Mouse (Mus musculus) intestine, embryonic 14.5 days (tissue): Measurements from ENCODE around the gene Lrfn2. TPM values are rescaled to one million over a fixed set of nuclear protein-coding genes. Genes with fewer than 3 reads are reported as not detected.

ENCODE experiments used
- ATAC-seq: fragments of 200-750 bp; cut with Nextera tagmentation; replicated peaks from 2 replicates; pipeline ENCODE4 v1.8.0; 2017; ENCODE audit warnings: low read depth, moderate number of reproducible peaks, moderate TSS enrichment, moderate library complexity; ENCODE audit not compliant: low FRiP score, low TSS enrichment
- DNase-seq: peaks from one replicate; pipeline ENCODE4 v3.0.0-alpha.2; 2018; ENCODE audit warnings: low spot score
- H3K27ac ChIP-seq: fragments of 300-500 bp; sonication (generic); 2 replicates; pipeline ENCODE4 v1.5.1; 2014; ENCODE audit warnings: low read depth, mild to moderate bottlenecking, control low read depth
- H3K27me3 ChIP-seq: fragments of 300-500 bp; sonication (generic); replicated peaks from 2 replicates; pipeline ENCODE4 v1.6.1; 2014; ENCODE audit warnings: low read length, control low read depth; ENCODE audit not compliant: control insufficient read depth, insufficient read depth
- H3K36me3 ChIP-seq: fragments of 300-500 bp; sonication (generic); 2 replicates; pipeline ENCODE4 v1.6.1; 2014; ENCODE audit warnings: low read length, control low read depth; ENCODE audit not compliant: control insufficient read depth, insufficient read depth
- H3K4me1 ChIP-seq: fragments of 300-500 bp; sonication (generic); replicated peaks from 2 replicates; pipeline ENCODE4 v1.6.1; 2014; ENCODE audit warnings: low read length, control low read depth, mixed read lengths; ENCODE audit not compliant: control insufficient read depth, insufficient read depth
- H3K4me2 ChIP-seq: fragments of 300-500 bp; sonication (generic); 2 replicates; pipeline ENCODE4 v1.6.1; 2014; ENCODE audit warnings: low read length
- H3K4me3 ChIP-seq: fragments of 300-500 bp; sonication (generic); 2 replicates; pipeline ENCODE4 v1.5.1; 2014; ENCODE audit warnings: low read depth, low read length, control low read depth, mixed read lengths
- H3K9ac ChIP-seq: fragments of 300-500 bp; sonication (generic); 2 replicates; pipeline ENCODE4 v1.6.1; 2014; ENCODE audit warnings: mild to moderate bottlenecking, low read length
- H3K9me3 ChIP-seq: fragments of 300-500 bp; sonication (generic); 2 replicates; pipeline ENCODE4 v1.6.1; 2016; ENCODE audit warnings: low read length, control low read depth; ENCODE audit not compliant: control insufficient read depth
- WGBS: fragments of 180-500 bp; shearing (Covaris S2); extraction: QIAGEN DNeasy Blood & Tissue Kit; methylation state at CpG from one replicate; pipeline ENCODE4 v1.1.7; 2014; 5-methylcytosine and 5-hydroxymethylcytosine counted together
- polyA plus RNA-seq: library from polyadenylated mRNA; unstranded; fragments of >200 nt; fragmentation: Nextera tagmentation; extraction: Ambion mirVana; gene quantifications from 2 replicates; pipeline ENCODE4 v1.2.1, GENCODE M21; 2014

The Lrfn2 gene
- polyA plus RNA-seq, 1 experiment from 2014 or later = 0.61 TPM

DNA sequence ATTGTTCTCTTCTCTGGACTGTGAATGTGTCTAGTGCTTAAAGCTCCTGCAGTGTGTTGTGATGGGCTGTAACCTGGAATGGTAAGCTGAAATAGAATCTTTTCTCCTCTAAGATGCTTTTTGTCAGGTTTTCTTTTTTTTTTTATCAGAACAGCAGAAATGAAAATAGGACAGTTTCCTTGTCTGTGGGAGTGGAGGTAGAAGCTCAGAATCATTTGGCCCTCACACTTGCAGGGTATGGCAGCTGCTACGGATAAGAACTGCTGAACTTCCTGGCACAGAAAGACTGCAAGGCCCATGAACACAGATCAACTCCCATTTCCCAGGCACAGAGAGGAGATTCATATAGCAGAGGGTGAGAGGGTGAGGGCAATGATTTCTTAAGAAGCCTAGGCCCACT, 19.1 kb downstream of the Lrfn2 start:
- Histone ChIP-seq H3K27me3 (no peaks in the 10 kb centered on the region), H3K9ac (no peak overlapping the region), H3K4me1 (no peaks in the 10 kb centered on the region), H3K27ac (no peak overlapping the region), H3K4me2 (no peak overlapping the region), H3K4me3 (no peak overlapping the region), H3K9me3 (no peaks in the 10 kb centered on the region), H3K36me3 (no peaks in the 10 kb centered on the region)
- DNase-seq (no peak), ATAC-seq (no peak)
- WGBS = 77% methylated on average over 1 of the region's 1 CpGs

DNA sequence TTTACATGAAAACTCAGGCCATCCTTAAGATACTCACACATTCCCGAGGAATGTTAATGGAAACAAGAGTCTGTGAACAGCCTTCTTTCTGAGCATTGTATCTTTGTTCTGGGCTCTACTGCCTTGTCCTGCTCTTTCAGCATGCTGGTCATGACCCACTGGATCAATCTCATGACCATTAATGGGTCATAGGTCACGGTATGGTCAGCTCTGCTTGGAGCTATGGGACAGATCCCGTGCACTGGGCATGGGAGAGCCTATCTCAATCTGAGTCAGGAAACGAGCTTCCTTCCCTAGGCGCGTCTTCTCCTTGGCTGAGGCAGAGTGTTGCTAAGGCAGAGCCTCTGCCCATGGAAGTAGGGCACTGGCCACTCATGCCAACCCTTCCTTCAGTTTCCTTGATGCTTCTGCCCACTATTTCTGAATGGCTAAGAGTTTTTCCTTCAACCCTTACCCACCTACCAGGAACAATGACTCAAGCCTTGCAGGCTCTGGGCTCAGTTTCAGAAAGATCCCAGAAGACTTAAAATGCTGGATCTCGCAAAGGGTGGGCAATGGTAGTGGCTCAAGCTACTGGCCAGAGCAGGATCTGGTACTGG, 24.0 kb downstream of the Lrfn2 start:
- no peak for ATAC-seq
- no peak for DNase-seq
- Histone ChIP-seq H3K36me3 (no peaks in the 10 kb centered on the region), H3K27me3 (no peaks in the 10 kb centered on the region), H3K4me3 (no peak overlapping the region), H3K9ac (no peak overlapping the region), H3K9me3 (no peaks in the 10 kb centered on the region), H3K27ac (no peak overlapping the region), H3K4me2 (no peak overlapping the region), H3K4me1 (peaks cover 6% of the 10 kb centered on the region; the same call in 1 of the 2 replicates)
- 68% methylated on average over 7 of the region's 7 CpGs for WGBS

DNA sequence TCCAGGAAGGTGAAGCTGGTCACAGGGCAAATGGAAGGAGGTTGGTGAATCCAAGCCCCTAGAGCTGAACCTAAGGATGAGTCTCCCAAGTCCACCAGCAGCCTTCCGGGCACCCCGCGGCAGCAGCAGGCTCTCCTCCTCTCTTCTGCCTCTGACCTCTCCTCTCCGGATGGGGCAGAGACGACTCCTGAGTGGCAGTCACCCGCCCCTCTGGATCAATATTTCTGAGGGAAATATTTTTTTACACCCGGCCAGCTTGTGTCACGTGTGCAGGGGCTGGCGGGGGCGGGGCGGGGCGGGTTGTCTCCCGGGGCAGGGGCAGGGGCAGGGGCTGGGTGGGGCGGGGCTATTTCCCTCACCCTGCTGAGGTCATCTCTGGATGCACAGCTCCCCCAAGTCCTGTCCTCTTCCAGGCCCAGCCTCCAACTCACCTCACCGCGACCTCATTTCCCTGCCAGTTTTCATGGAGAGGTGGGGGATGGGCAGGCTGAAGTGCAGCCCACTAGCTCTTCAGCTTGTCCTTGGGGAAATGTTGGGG, 28.1 kb downstream of the Lrfn2 start:
- Histone ChIP-seq H3K4me2 (peak overlapping the region; percentile 48), H3K27ac (no peak overlapping the region), H3K9ac (0 out of 2 replicates have a peak overlapping the region, but pooled peaks have one; percentile 10), H3K4me1 (peaks cover 6% of the 10 kb centered on the region; the same call in 1 of the 2 replicates), H3K27me3 (no peaks in the 10 kb centered on the region), H3K9me3 (no peaks in the 10 kb centered on the region), H3K4me3 (peak overlapping the region; percentile 10; the same call in 1 of the 2 replicates), H3K36me3 (no peaks in the 10 kb centered on the region)
- WGBS = 4% methylated on average over 16 of the region's 16 CpGs
- DNase-seq (peak; percentile 85), ATAC-seq (peak; percentile 89)

- H3K27me3 ChIP-seq = no peaks in the 10 kb centered on the region
- H3K9ac ChIP-seq = no peak overlapping the region
- H3K4me2 ChIP-seq = no peak overlapping the region
- 63% methylated on average over 3 of the region's 3 CpGs for WGBS
- H3K36me3 ChIP-seq = no peaks in the 10 kb centered on the region
- H3K9me3 ChIP-seq = no peaks in the 10 kb centered on the region
- ATAC-seq (no peak), DNase-seq (no peak)
- no peak overlapping the region for H3K4me3 ChIP-seq
- H3K27ac ChIP-seq = no peak overlapping the region
- peaks cover 6% of the 10 kb centered on the region; the same call in 1 of the 2 replicates for H3K4me1 ChIP-seq
Observed at GRCm38 (mm10) chr17:48962646-48963045, 30.5 kb downstream of the Lrfn2 start.

GRCm38 (mm10) chr17:48963740-48964139, 31.6 kb downstream of the Lrfn2 start:
- no peak overlapping the region for H3K4me3 ChIP-seq
- no peaks in the 10 kb centered on the region for H3K36me3 ChIP-seq
- no peak overlapping the region for H3K27ac ChIP-seq
- H3K4me1 ChIP-seq = peaks cover 6% of the 10 kb centered on the region; the same call in 1 of the 2 replicates
- no peak overlapping the region for H3K4me2 ChIP-seq
- no peaks in the 10 kb centered on the region for H3K9me3 ChIP-seq
- 77% methylated on average over 9 of the region's 9 CpGs for WGBS
- H3K27me3 ChIP-seq = no peaks in the 10 kb centered on the region
- no peak overlapping the region for H3K9ac ChIP-seq
- DNase-seq (no peak), ATAC-seq (no peak)

DNA sequence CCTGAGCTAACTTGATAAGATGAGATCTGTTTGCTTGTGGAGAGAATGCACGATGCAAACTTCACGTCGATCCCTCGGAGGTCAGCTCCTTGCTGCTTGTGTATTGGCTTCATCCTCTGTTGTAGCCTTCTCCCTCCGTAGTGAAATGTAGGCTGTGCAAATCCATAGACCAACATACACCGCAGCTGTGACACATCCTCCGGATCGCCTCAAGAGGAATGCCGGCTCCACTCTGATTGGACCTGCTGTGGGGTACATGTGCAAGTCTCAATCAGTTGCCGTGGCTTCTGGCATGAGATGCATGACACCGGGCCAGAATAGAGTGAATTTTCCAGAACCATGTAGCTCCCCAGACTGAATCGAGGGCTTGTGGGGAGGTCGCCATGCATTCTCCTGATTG, 36.1 kb downstream of the Lrfn2 start:
- Histone ChIP-seq H3K36me3 (no peaks in the 10 kb centered on the region), H3K9me3 (no peaks in the 10 kb centered on the region), H3K4me1 (peaks cover 5% of the 10 kb centered on the region), H3K9ac (no peak overlapping the region), H3K27ac (no peak overlapping the region), H3K27me3 (no peaks in the 10 kb centered on the region), H3K4me3 (no peak overlapping the region), H3K4me2 (no peak overlapping the region)
- ATAC-seq = no peak
- 87% methylated on average over 13 of the region's 13 CpGs for WGBS
- no peak for DNase-seq

DNA sequence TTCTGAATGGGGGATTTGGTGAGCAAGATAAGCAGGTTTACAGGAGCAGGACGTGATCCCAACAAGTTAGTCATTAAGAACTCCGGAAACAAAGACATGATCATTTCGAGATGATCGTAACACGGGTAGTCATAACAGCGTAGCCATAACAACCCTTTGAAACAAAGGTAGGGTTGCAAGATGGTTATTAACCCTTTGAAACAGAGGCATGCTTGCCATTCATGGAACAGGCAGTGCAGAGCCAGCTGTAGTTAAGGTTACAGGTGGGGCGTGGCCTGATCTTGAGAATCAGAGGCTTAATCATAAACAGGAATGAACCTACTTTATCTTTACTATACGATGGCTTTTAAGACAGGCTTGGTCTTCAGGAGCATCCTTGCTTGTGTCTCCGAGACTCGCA, 39.1 kb downstream of the Lrfn2 start:
- peak; percentile 57; the same call in 1 of the 2 replicates for ATAC-seq
- Histone ChIP-seq H3K27me3 (no peaks in the 10 kb centered on the region), H3K9ac (no peak overlapping the region), H3K4me3 (no peak overlapping the region), H3K4me2 (no peak overlapping the region), H3K4me1 (peaks cover 15% of the 10 kb centered on the region), H3K36me3 (no peaks in the 10 kb centered on the region), H3K9me3 (no peaks in the 10 kb centered on the region), H3K27ac (no peak overlapping the region)
- no peak for DNase-seq
- 59% methylated on average over 10 of the region's 10 CpGs for WGBS

DNA sequence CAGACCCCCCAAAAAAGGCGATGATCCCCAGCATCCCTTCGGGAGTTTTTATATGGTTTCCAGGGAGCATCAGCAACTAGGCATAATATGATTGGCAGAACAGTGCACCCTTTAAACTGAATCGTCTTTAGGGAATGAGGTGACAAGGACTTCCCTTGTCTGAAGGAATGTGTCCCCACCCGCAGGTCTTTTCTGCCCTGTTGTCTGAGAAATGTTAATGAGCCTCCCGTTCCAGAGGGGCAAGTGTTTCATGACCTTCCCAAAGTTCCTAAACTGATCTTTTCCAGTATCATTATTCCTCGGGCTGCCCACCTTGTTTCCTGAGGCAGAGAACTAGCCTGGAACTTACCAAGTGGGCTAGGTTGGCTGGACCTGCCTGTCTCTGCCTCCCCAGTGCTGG, 40.7 kb downstream of the Lrfn2 start:
- 47% methylated on average over 6 of the region's 6 CpGs for WGBS
- Histone ChIP-seq H3K9me3 (no peaks in the 10 kb centered on the region), H3K4me3 (no peak overlapping the region), H3K27me3 (no peaks in the 10 kb centered on the region), H3K4me1 (peaks cover 15% of the 10 kb centered on the region), H3K4me2 (no peak overlapping the region), H3K36me3 (no peaks in the 10 kb centered on the region), H3K9ac (no peak overlapping the region), H3K27ac (no peak overlapping the region)
- no peak for DNase-seq
- no peak for ATAC-seq

GRCm38 (mm10) chr17:48973394-48973793, 41.2 kb downstream of the Lrfn2 start:
- Histone ChIP-seq H3K27me3 (no peaks in the 10 kb centered on the region), H3K4me2 (no peak overlapping the region), H3K36me3 (no peaks in the 10 kb centered on the region), H3K9ac (no peak overlapping the region), H3K4me1 (peaks cover 15% of the 10 kb centered on the region), H3K9me3 (no peaks in the 10 kb centered on the region), H3K27ac (no peak overlapping the region), H3K4me3 (no peak overlapping the region)
- ATAC-seq = no peak
- 50% methylated on average over 3 of the region's 3 CpGs for WGBS
- DNase-seq = no peak
